Mouse (Mus musculus) bone marrow, adult 2 months (tissue): ENCODE data around the gene Naaladl1. TPM values are rescaled to one million over a fixed set of nuclear protein-coding genes. Genes with fewer than 3 reads are reported as not detected.
A peak's percentile ranks its signal among the peaks of the same experiment; 100 is the strongest.
"Not testable (repeated sequence)": the region's sequence is repeated elsewhere in the genome, so short reads cannot be mapped to it uniquely, and the experiment has no call there.

Experiments
- H3K27ac ChIP-seq: fragments of 200-500 bp; 2 replicates; pipeline ENCODE4 v1.5.1; 2012; ENCODE audit warnings: low read depth, mild to moderate bottlenecking, control low read depth, inconsistent platforms, low read length; ENCODE audit not compliant: control insufficient read depth, poor library complexity, insufficient read depth
- H3K4me1 ChIP-seq: fragments of 200-500 bp; 2 replicates; pipeline ENCODE4 v1.6.1; 2011; ENCODE audit warnings: low read length; ENCODE audit not compliant: control insufficient read depth, insufficient read depth
- H3K4me3 ChIP-seq: fragments of 200-500 bp; replicated peaks from 2 replicates; pipeline ENCODE3; 2011; ENCODE audit warnings: mild to moderate bottlenecking, low read depth, low read length, control low read depth; ENCODE audit not compliant: control insufficient read depth
- CTCF ChIP-seq: fragments of 200-500 bp; IDR thresholded peaks from 2 replicates; pipeline ENCODE4 v1.5.1; 2011; ENCODE audit warnings: low read length, control low read depth; ENCODE audit not compliant: control insufficient read depth, insufficient read depth
- POLR2A ChIP-seq: fragments of 200-500 bp; IDR thresholded peaks from 2 replicates; pipeline ENCODE4 v1.6.1; 2011; ENCODE audit warnings: low read depth, mild to moderate bottlenecking, control low read depth, low read length, borderline replicate concordance; ENCODE audit not compliant: control insufficient read depth
- WGBS: fragments of 180-500 bp; shearing (Covaris S2); methylation state at CpG from one replicate; pipeline ENCODE4 v1.1.7; 2018; 5-methylcytosine and 5-hydroxymethylcytosine counted together
- polyA plus RNA-seq: library from polyadenylated mRNA; stranded (reverse); fragments of >200 nt; gene quantifications from 2 replicates; pipeline ENCODE4 v1.2.4, GENCODE M21; 2011; ENCODE audit warnings: low replicate concordance; ENCODE audit not compliant: missing spikeins, insufficient read depth, insufficient read length

The Naaladl1 gene
- polyA plus RNA-seq, 1 experiment = 5.2 TPM

- H3K27ac ChIP-seq = peak within 1 kb of the TSS; percentile 98
- under 1% methylated on average over 77 of the region's 77 CpGs for WGBS
- peak; percentile 9; the same call in 1 of the 2 replicates for TF ChIP-seq CTCF
- TF ChIP-seq POLR2A = peak; percentile 84; the same call in 1 of the 2 replicates
Observed at GRCm38 (mm10) chr19:6117986-6118676, 12.5 kb downstream of the Naaladl1 start, which contains the start of gene Sac3d1. Gene Sac3d1, minus strand, starts transcription at chr19:6118650.

GRCm38 (mm10) chr19:6118677-6119185 lies 13.1 kb downstream of the Naaladl1 start:
- no peak overlapping the region for H3K27ac ChIP-seq

More at GRCm38 (mm10) chr19:6117986-6118676, 12.5 kb downstream of the Naaladl1 start, which contains the start of gene Sac3d1:
- Histone ChIP-seq H3K4me3 (peak within 1 kb of the TSS; percentile 99), H3K4me1 (no peaks in the 10 kb centered on the region)

GRCm38 (mm10) chr19:6121761-6122160 lies 16.2 kb downstream of the Naaladl1 start:
- no peak overlapping the region for H3K27ac ChIP-seq
- no peaks in the 10 kb centered on the region for H3K4me1 ChIP-seq
- no peak overlapping the region for H3K4me3 ChIP-seq
- TF ChIP-seq CTCF (no peak), POLR2A (no peak)
- WGBS = 92% methylated on average over 19 of the region's 19 CpGs

More at GRCm38 (mm10) chr19:6118677-6119185, 13.1 kb downstream of the Naaladl1 start:
- peak overlapping the region; percentile 99 for H3K4me3 ChIP-seq
- TF ChIP-seq CTCF (no peak), POLR2A (no peak)
- under 1% methylated on average over 8 of the region's 8 CpGs for WGBS
- H3K4me1 ChIP-seq = no peaks in the 10 kb centered on the region

DNA sequence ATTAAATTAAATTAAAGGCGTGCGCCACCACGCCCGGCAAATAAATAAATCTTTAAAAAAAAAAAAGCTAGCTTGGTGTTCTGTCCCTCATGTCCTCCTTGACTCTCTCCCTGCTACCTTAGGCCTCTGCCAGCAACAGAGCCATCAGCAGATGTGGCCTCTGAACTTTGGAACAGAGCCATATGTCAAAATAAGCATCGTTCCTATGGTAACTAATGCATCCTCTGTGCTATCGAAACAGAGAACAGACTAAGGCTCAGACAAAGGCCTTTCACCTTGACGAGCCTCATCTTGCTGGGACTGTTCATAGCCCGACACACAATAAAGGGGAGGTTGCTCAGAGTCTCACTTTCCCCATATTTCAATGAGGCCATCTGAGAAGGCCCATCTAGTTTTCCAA lies 17.7 kb downstream of the Naaladl1 start:
- no peak overlapping the region for H3K4me3 ChIP-seq
- no peak overlapping the region for H3K27ac ChIP-seq
- 84% methylated on average over 8 of the region's 8 CpGs for WGBS
- TF ChIP-seq CTCF (no peak), POLR2A (no peak)
- H3K4me1 ChIP-seq = no peaks in the 10 kb centered on the region

- Histone ChIP-seq H3K27ac (no peak overlapping the region), H3K4me3 (no peak overlapping the region), H3K4me1 (no peaks in the 10 kb centered on the region; the same call in 1 of the 2 replicates)
- WGBS = 71% methylated on average over 2 of the region's 2 CpGs
- TF ChIP-seq POLR2A (no peak), CTCF (no peak)
Observed at GRCm38 (mm10) chr19:6124898-6125297, 19.3 kb downstream of the Naaladl1 start.

GRCm38 (mm10) chr19:6126289-6126688 lies 20.7 kb downstream of the Naaladl1 start:
- WGBS = 24% methylated on average over 4 of the region's 4 CpGs
- Histone ChIP-seq H3K27ac (no peak overlapping the region), H3K4me1 (no peaks in the 10 kb centered on the region; the same call in 1 of the 2 replicates), H3K4me3 (peak overlapping the region; percentile 21)
- peak; percentile 52 for TF ChIP-seq CTCF
- no peak for TF ChIP-seq POLR2A

GRCm38 (mm10) chr19:6126789-6127580 lies 21.4 kb downstream of the Naaladl1 start:
- Histone ChIP-seq H3K4me1 (peaks cover 2% of the 10 kb centered on the region; the same call in 1 of the 2 replicates), H3K27ac (no peak overlapping the region), H3K4me3 (peak overlapping the region; percentile 76)
- WGBS = 50% methylated on average over 10 of the region's 10 CpGs
- TF ChIP-seq POLR2A (no peak), CTCF (no peak)

DNA sequence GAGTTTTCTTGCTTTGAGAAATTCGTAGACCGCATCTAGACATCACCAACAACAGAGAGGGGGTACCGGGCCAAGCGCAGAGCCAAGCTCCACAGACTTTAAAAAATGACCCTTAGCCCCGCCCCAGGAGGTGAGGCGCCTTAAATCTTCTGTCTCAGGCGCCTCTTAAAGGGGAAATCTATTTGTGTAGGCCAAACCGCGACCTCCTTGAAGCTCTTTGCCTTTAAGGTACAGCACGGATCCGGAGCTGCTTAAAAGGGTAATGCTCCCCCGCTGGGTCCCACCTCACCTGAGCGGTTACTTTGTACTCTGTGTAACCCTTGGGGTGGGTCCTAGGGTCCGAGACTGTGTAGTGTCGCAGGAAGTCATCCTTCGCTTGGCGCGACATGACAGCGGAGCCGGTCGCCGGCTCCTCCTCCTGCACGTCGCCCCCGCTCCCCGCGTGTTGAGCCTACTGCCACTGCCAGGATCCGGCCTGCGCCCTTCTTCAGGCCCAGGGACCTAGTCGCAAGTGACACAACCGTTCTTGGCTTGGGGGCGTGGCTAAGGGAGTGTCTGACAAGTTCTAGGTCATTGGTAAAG lies 22.3 kb downstream of the Naaladl1 start, which contains the start of gene Snx15:
Gene Snx15 (minus strand): TSS at position 545 of the 582 bp plus-strand sequence.
- WGBS = under 1% methylated on average over 32 of the region's 32 CpGs
- TF ChIP-seq CTCF (no peak), POLR2A (peak; percentile 78; the same call in 1 of the 2 replicates)
- peak within 1 kb of the TSS; percentile 96 for H3K27ac ChIP-seq
- H3K4me3 ChIP-seq = peak within 1 kb of the TSS; percentile 76
- peaks cover 2% of the 10 kb centered on the region; the same call in 1 of the 2 replicates for H3K4me1 ChIP-seq

DNA sequence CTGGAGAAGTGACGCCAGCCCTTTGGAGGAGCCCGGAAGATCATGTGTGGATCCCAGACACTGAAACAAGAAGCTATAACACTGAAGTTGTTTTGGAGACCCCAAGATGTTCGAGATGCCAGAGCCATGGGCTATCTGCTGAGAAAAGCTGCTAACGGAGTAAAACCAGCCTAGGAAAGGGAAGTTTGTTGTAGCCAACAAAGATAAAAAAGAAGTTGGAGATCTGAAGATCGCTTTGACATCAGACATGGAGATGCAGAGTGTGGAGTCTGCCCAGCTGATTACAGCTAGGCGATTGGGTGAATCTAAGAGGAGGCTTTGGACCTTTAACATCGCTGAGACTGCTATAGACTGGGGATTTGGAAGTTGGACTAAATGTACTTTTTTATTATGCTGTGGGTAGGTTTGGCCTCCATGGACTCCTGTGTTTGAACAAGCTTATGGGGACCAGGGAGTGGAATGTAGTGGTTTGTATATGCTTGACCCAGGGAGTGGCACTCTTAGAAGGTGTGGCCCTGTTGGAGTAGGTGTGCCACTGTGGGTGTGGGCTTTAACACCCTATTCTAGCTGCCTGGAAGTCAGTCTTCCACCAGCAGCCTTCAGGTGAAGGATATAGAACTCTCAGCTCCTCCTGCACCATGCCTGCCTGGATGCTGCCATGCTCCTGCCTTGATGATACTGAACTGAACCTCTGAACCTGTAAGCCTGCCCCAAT lies 25.0 kb downstream of the Naaladl1 start:
- H3K4me3 ChIP-seq, H3K4me1 ChIP-seq, H3K27ac ChIP-seq: not testable (repeated sequence)
- WGBS = 61% methylated on average over 7 of the region's 7 CpGs
